Mouse (Mus musculus) ovary, adult 2 months (tissue): ENCODE data around the gene Efhd2. TPM values are rescaled to one million over a fixed set of nuclear protein-coding genes. Genes with fewer than 3 reads are reported as not detected.

Experiments used
- polyA plus RNA-seq: library from polyadenylated mRNA; depleted of rRNA; stranded (reverse); fragments of >200 nt; gene quantifications from 2 replicates; pipeline ENCODE4 v1.2.3, GENCODE M21; 2012; rRNA removed

Gene Efhd2
- 83.2 and 92.9 TPM in 2 replicates for polyA plus RNA-seq

GRCm38 (mm10) chr4:141874601-141875460, at the start of gene Efhd2:
Efhd2 (minus strand) TSS chr4:141874920.

GRCm38 (mm10) chr4:141845999-141846398, 28.7 kb downstream of the Efhd2 start, which contains the start of gene Ctrc:
Ctrc (minus strand) TSS chr4:141846359.

GRCm38 (mm10) chr4:141826060-141826459, 48.7 kb downstream of the Efhd2 start, which contains the start of gene Cela2a:
Cela2a (minus strand) TSS chr4:141826160.

Other genes with a start within 250 kb of the Efhd2 start
- gene Plekhm2, start 210.0 kb downstream of the Efhd2 start, polyA plus RNA-seq: 69.2 and 81.9 TPM in 2 replicates
- 10.4 and 14.6 TPM in 2 replicates for gene Rsc1a1, start 189.3 kb downstream of the Efhd2 start, polyA plus RNA-seq
- 23.6 and 28.8 TPM in 2 replicates for gene Ddi2, start 151.5 kb downstream of the Efhd2 start, polyA plus RNA-seq
- gene Agmat, start 128.2 kb downstream of the Efhd2 start, polyA plus RNA-seq: 0.53 and 0.86 TPM in 2 replicates
- 14.0 and 14.9 TPM in 2 replicates for gene Dnajc16, start 84.0 kb downstream of the Efhd2 start, polyA plus RNA-seq
- 31.5 and 38.1 TPM in 2 replicates for gene Casp9, start 81.3 kb downstream of the Efhd2 start, polyA plus RNA-seq
- 6.7 and 13.2 TPM in 2 replicates for gene Cela2a, start 48.8 kb downstream of the Efhd2 start, polyA plus RNA-seq
- 0.29 and 0.70 TPM in 2 replicates for gene Ctrc, start 28.6 kb downstream of the Efhd2 start, polyA plus RNA-seq
- 2.4 and 2.7 TPM in 2 replicates for gene Fhad1, start 140.2 kb upstream of the Efhd2 start, polyA plus RNA-seq
- 20.9 and 21.7 TPM in 2 replicates for gene Tmem51, start 209.4 kb upstream of the Efhd2 start, polyA plus RNA-seq